Mouse (Mus musculus) cortical plate, adult 2 months (tissue): ENCODE measurements around the gene Topaz1.

Experiments used
- CTCF ChIP-seq: fragments of 200-500 bp; IDR thresholded peaks from 2 replicates; pipeline ENCODE4 v1.5.1; 2011; ENCODE audit warnings: mild to moderate bottlenecking, control low read depth, low read length; ENCODE audit not compliant: insufficient read depth; ENCODE audit errors: extremely low read depth
- POLR2A ChIP-seq: fragments of 200-500 bp; IDR thresholded peaks from 2 replicates; pipeline ENCODE4 v1.6.1; 2011; ENCODE audit warnings: mild to moderate bottlenecking, low read length, control low read depth; ENCODE audit not compliant: insufficient read depth; ENCODE audit errors: extremely low read depth

DNA sequence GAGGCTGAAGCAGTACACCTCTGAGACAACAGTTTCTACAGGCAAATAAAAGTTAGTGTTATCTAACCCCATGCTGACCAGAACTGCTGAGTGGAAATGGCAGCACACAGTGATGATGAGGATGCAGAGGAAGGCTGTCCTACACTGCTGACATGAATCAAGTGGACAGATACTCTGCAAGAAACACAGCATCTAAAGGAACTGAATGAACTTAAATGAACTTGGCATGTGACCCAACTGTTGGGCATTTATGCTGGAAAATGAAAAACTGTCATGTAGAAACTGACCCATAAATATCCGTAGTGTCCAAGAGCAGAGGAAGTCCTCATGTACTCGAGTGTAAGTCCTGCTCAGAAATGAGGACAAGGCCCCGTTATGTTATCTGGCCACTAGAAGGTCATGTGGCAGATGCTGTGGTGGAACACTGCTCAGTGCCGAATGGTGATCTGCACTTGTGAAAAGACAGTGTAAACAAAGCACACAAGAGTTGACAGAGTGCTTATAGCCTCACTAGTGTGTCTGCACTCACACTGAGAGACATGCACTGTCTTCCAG lies 82.8 kb downstream of the Topaz1 start:
- TF ChIP-seq CTCF: no peak
- TF ChIP-seq POLR2A: no peak
